Mouse (Mus musculus): Measurements from ENCODE around the gene Ercc5. TPM values are rescaled to one million over a fixed set of nuclear protein-coding genes. Genes with fewer than 3 reads are reported as not detected.
A peak's percentile ranks its signal among the peaks of the same experiment; 100 is the strongest.

Gene Ercc5
- polyA plus RNA-seq, 1 experiment from 2014 or later, result 17.7 TPM

- Histone ChIP-seq H3K9me3 (replicated peaks) (no peaks in the 10 kb centered on the region), H3K9ac (no peak overlapping the region), H3K4me3 (replicated peaks) (peak overlapping the region; percentile 48), H3K4me2 (peak overlapping the region; percentile 92), H3K27ac (no peak overlapping the region), H3K36me3 (no peaks in the 10 kb centered on the region), H3K27me3 (no peaks in the 10 kb centered on the region), H3K4me1 (peaks cover 8% of the 10 kb centered on the region)
- ATAC-seq (replicated peaks; ENCODE audit: low FRiP score), result peak; percentile 66; the same call in 1 of the 2 replicates
- 13% methylated on average over 47 of the region's 47 CpGs for WGBS
Measured at GRCm38 (mm10) chr1:44198273-44199171, 51.0 kb downstream of the Ercc5 start.

- no peaks in the 10 kb centered on the region for H3K36me3 ChIP-seq
Measured at GRCm38 (mm10) chr1:44202876-44203275, 55.3 kb downstream of the Ercc5 start.

GRCm38 (mm10) chr1:44214443-44214842 lies 66.9 kb downstream of the Ercc5 start:
- H3K9me3 ChIP-seq (replicated peaks), result no peaks in the 10 kb centered on the region
- ATAC-seq (replicated peaks; ENCODE audit: low FRiP score), result no peak
- no peak overlapping the region for H3K4me2 ChIP-seq
- no peak overlapping the region for H3K4me3 ChIP-seq (replicated peaks)
- no peak overlapping the region for H3K9ac ChIP-seq
- no peaks in the 10 kb centered on the region for H3K27me3 ChIP-seq
- no peaks in the 10 kb centered on the region for H3K4me1 ChIP-seq
- no peak overlapping the region for H3K27ac ChIP-seq
- H3K36me3 ChIP-seq, result no peaks in the 10 kb centered on the region
- 53% methylated on average over 2 of the region's 2 CpGs for WGBS

More at GRCm38 (mm10) chr1:44202876-44203275, 55.3 kb downstream of the Ercc5 start:
- Histone ChIP-seq H3K4me2 (no peak overlapping the region), H3K27me3 (no peaks in the 10 kb centered on the region), H3K9me3 (replicated peaks) (no peaks in the 10 kb centered on the region), H3K27ac (no peak overlapping the region), H3K4me3 (replicated peaks) (no peak overlapping the region), H3K9ac (no peak overlapping the region), H3K4me1 (peaks cover 8% of the 10 kb centered on the region)
- no peak for ATAC-seq (replicated peaks; ENCODE audit: low FRiP score)
- WGBS, result 92% methylated on average over 15 of the region's 15 CpGs

GRCm38 (mm10) chr1:44216352-44217116 lies 69.0 kb downstream of the Ercc5 start:
- H3K9me3 ChIP-seq (replicated peaks), result no peaks in the 10 kb centered on the region
- no peak overlapping the region for H3K9ac ChIP-seq
- H3K4me3 ChIP-seq (replicated peaks), result no peak overlapping the region
- H3K4me2 ChIP-seq, result no peak overlapping the region
- no peaks in the 10 kb centered on the region for H3K27me3 ChIP-seq
- no peak overlapping the region for H3K27ac ChIP-seq
- ATAC-seq (replicated peaks; ENCODE audit: low FRiP score), result no peak
- H3K36me3 ChIP-seq, result no peaks in the 10 kb centered on the region
- 63% methylated on average over 2 of the region's 2 CpGs for WGBS
- H3K4me1 ChIP-seq, result no peaks in the 10 kb centered on the region

GRCm38 (mm10) chr1:44217118-44217517 lies 69.6 kb downstream of the Ercc5 start:
- no peak for ATAC-seq (replicated peaks; ENCODE audit: low FRiP score)
- 57% methylated on average over 2 of the region's 2 CpGs for WGBS
- no peak overlapping the region for H3K9ac ChIP-seq
- H3K27me3 ChIP-seq, result no peaks in the 10 kb centered on the region
- H3K4me1 ChIP-seq, result no peaks in the 10 kb centered on the region
- H3K4me2 ChIP-seq, result no peak overlapping the region
- no peaks in the 10 kb centered on the region for H3K9me3 ChIP-seq (replicated peaks)
- no peak overlapping the region for H3K27ac ChIP-seq
- H3K36me3 ChIP-seq, result no peaks in the 10 kb centered on the region
- H3K4me3 ChIP-seq (replicated peaks), result no peak overlapping the region

GRCm38 (mm10) chr1:44218876-44219275 lies 71.3 kb downstream of the Ercc5 start, which contains the start of gene Mettl21e:
Gene Mettl21e, minus strand, starts transcription at chr1:44218961.
- no peaks in the 10 kb centered on the region for H3K36me3 ChIP-seq
- ATAC-seq (replicated peaks; ENCODE audit: low FRiP score), result no peak
- H3K27me3 ChIP-seq, result no peaks in the 10 kb centered on the region
- no peak within 1 kb of the TSS for H3K27ac ChIP-seq
- H3K4me2 ChIP-seq, result no peak within 1 kb of the TSS
- no peak within 1 kb of the TSS for H3K4me3 ChIP-seq (replicated peaks)
- no peaks in the 10 kb centered on the region for H3K4me1 ChIP-seq
- H3K9me3 ChIP-seq (replicated peaks), result no peaks in the 10 kb centered on the region
- WGBS, result 43% methylated on average over 1 of the region's 1 CpGs
- H3K9ac ChIP-seq, result no peak within 1 kb of the TSS

GRCm38 (mm10) chr1:44229044-44229443 lies 81.5 kb downstream of the Ercc5 start:
- no peaks in the 10 kb centered on the region for H3K9me3 ChIP-seq (replicated peaks)
- H3K4me1 ChIP-seq, result no peaks in the 10 kb centered on the region
- 0 out of 2 replicates have a peak, but pooled peaks have one; percentile 58 for ATAC-seq (replicated peaks; ENCODE audit: low FRiP score)
- H3K4me3 ChIP-seq (replicated peaks), result no peak overlapping the region
- H3K9ac ChIP-seq, result no peak overlapping the region
- H3K27me3 ChIP-seq, result no peaks in the 10 kb centered on the region
- H3K4me2 ChIP-seq, result no peak overlapping the region
- H3K27ac ChIP-seq, result no peak overlapping the region
- WGBS, result 47% methylated on average over 2 of the region's 2 CpGs
- no peaks in the 10 kb centered on the region for H3K36me3 ChIP-seq

Other genes with a start within 250 kb of the Ercc5 start
- 63.7 and 66.9 TPM in 2 replicates for gene Tpp2, start 214.1 kb upstream of the Ercc5 start, polyA plus RNA-seq (2015; fragmentation: Nextera tagmentation; extraction: Ambion mirVana)
- gene Mettl21c, start 127.7 kb upstream of the Ercc5 start, polyA plus RNA-seq (2015; fragmentation: Nextera tagmentation; extraction: Ambion mirVana), result 0.33 and 0.44 TPM in 2 replicates
- gene Gm8251, start 85.8 kb upstream of the Ercc5 start, polyA plus RNA-seq (2015; fragmentation: Nextera tagmentation; extraction: Ambion mirVana), result 0.12 and 0.14 TPM in 2 replicates
- gene Tex30, start 45.3 kb upstream of the Ercc5 start, polyA plus RNA-seq (2015; fragmentation: Nextera tagmentation; extraction: Ambion mirVana), result 78.2 and 93.3 TPM in 2 replicates
- 66.4 and 68.3 TPM in 2 replicates for gene Kdelc1, start 28.9 kb upstream of the Ercc5 start, polyA plus RNA-seq (2015; fragmentation: Nextera tagmentation; extraction: Ambion mirVana)
- 19.7 and 20.8 TPM in 2 replicates for gene Bivm, start 28.8 kb upstream of the Ercc5 start, polyA plus RNA-seq (2015; fragmentation: Nextera tagmentation; extraction: Ambion mirVana)
- gene Mettl21e, start 71.2 kb downstream of the Ercc5 start, polyA plus RNA-seq (2015; fragmentation: Nextera tagmentation; extraction: Ambion mirVana), result 0.10 and 0.24 TPM in 2 replicates

All from kidney, embryonic 15.5 days (tissue).